Mouse (Mus musculus): Measurements from ENCODE around the gene Bdnf. TPM values are rescaled to one million over a fixed set of nuclear protein-coding genes. Genes with fewer than 3 reads are reported as not detected.

Bdnf gene
- polyA plus RNA-seq, 1 experiment from 2014 or later, result 0.36 TPM

Other genes with a start within 250 kb of the Bdnf start
- gene Lin7c, start 216.2 kb downstream of the Bdnf start, polyA plus RNA-seq (2015; fragmentation: Nextera tagmentation; extraction: Ambion mirVana), result 58.6 and 62.7 TPM in 2 replicates
- 4.3 and 5.1 TPM in 2 replicates for gene Lgr4, start 242.9 kb downstream of the Bdnf start, polyA plus RNA-seq (2015; fragmentation: Nextera tagmentation; extraction: Ambion mirVana)

Data from thymus, postnatal 0 days (tissue).